Mouse (Mus musculus) hindbrain, embryonic 12.5 days (tissue): ENCODE results near the gene Slc3a2. TPM values are rescaled to one million over a fixed set of nuclear protein-coding genes. Genes with fewer than 3 reads are reported as not detected.
A peak's percentile ranks its signal among the peaks of the same experiment; 100 is the strongest.

Experiments used
- ATAC-seq: fragments of 200-750 bp; cut with Nextera tagmentation; 2 replicates; pipeline ENCODE4 v1.8.0; 2017; ENCODE audit warnings: moderate TSS enrichment; ENCODE audit not compliant: low FRiP score
- H3K27ac ChIP-seq: fragments of 300-500 bp; sonication (generic); 2 replicates; pipeline ENCODE4 v1.5.1; 2016; ENCODE audit warnings: mild to moderate bottlenecking
- H3K27me3 ChIP-seq: fragments of 300-500 bp; sonication (generic); 2 replicates; pipeline ENCODE4 v1.6.1; 2016; ENCODE audit warnings: mild to moderate bottlenecking
- H3K36me3 ChIP-seq: fragments of 300-500 bp; sonication (generic); 2 replicates; pipeline ENCODE4 v1.6.1; 2016; ENCODE audit warnings: mild to moderate bottlenecking
- H3K4me1 ChIP-seq: fragments of 300-500 bp; sonication (generic); 2 replicates; pipeline ENCODE4 v1.6.1; 2016
- H3K4me2 ChIP-seq: fragments of 300-500 bp; sonication (generic); replicated peaks from 2 replicates; pipeline ENCODE4 v1.6.1; 2016; ENCODE audit warnings: mild to moderate bottlenecking
- H3K4me3 ChIP-seq: fragments of 300-500 bp; sonication (generic); 2 replicates; pipeline ENCODE4 v1.5.1; 2016; ENCODE audit warnings: mild to moderate bottlenecking
- H3K9ac ChIP-seq: fragments of 300-500 bp; sonication (generic); 2 replicates; pipeline ENCODE4 v1.6.1; 2016; ENCODE audit warnings: mild to moderate bottlenecking, moderate library complexity
- H3K9me3 ChIP-seq: fragments of 300-500 bp; sonication (generic); replicated peaks from 2 replicates; pipeline ENCODE4 v1.6.1; 2016; ENCODE audit warnings: mild to moderate bottlenecking
- WGBS: fragments of 180-500 bp; shearing (Covaris S2); methylation state at CpG from one replicate; pipeline ENCODE4 v1.1.7; 2016; 5-methylcytosine and 5-hydroxymethylcytosine counted together
- microRNA-seq: library from miRNA; unstranded; fragments of <30 nt; microRNA quantifications from one replicate; pipeline ENCODE4, GENCODE M21; 2017
- polyA plus RNA-seq: library from polyadenylated mRNA; unstranded; fragments of >200 nt; fragmentation: Nextera tagmentation; extraction: Ambion mirVana; gene quantifications from 2 replicates; pipeline ENCODE4 v1.2.1, GENCODE M21; 2016

The Slc3a2 gene
- polyA plus RNA-seq, 1 experiment from 2014 or later, result 126 TPM

GRCm38 (mm10) chr19:8665746-8666145 is 57.4 kb downstream of the Slc3a2 start:
- no peaks in the 10 kb centered on the region for H3K36me3 ChIP-seq
- no peak overlapping the region for H3K4me2 ChIP-seq
- H3K9ac ChIP-seq, result no peak overlapping the region
- H3K27ac ChIP-seq, result no peak overlapping the region
- H3K27me3 ChIP-seq, result peaks cover 17% of the 10 kb centered on the region
- no peak for ATAC-seq
- WGBS, result 52% methylated on average over 5 of the region's 5 CpGs
- no peak overlapping the region for H3K4me3 ChIP-seq
- no peaks in the 10 kb centered on the region for H3K9me3 ChIP-seq
- H3K4me1 ChIP-seq, result peaks cover 14% of the 10 kb centered on the region

GRCm38 (mm10) chr19:8664859-8665258 is 58.3 kb downstream of the Slc3a2 start:
- H3K36me3 ChIP-seq, result no peaks in the 10 kb centered on the region
- no peak overlapping the region for H3K4me2 ChIP-seq
- peaks cover 14% of the 10 kb centered on the region for H3K4me1 ChIP-seq
- no peak overlapping the region for H3K9ac ChIP-seq
- WGBS, result 86% methylated on average over 3 of the region's 3 CpGs
- H3K9me3 ChIP-seq, result no peaks in the 10 kb centered on the region
- ATAC-seq, result no peak
- peaks cover 17% of the 10 kb centered on the region for H3K27me3 ChIP-seq
- no peak overlapping the region for H3K27ac ChIP-seq
- H3K4me3 ChIP-seq, result no peak overlapping the region

- no peaks in the 10 kb centered on the region for H3K36me3 ChIP-seq
- H3K4me3 ChIP-seq, result no peak overlapping the region
- 0 out of 2 replicates have a peak overlapping the region, but pooled peaks have one; percentile 17 for H3K4me2 ChIP-seq
- H3K4me1 ChIP-seq, result peaks cover 14% of the 10 kb centered on the region
- no peaks in the 10 kb centered on the region for H3K9me3 ChIP-seq
- no peak overlapping the region for H3K9ac ChIP-seq
- 39% methylated on average over 9 of the region's 10 CpGs for WGBS
- no peak overlapping the region for H3K27ac ChIP-seq
- ATAC-seq, result no peak
- H3K27me3 ChIP-seq, result peaks cover 17% of the 10 kb centered on the region
Measured at GRCm38 (mm10) chr19:8663911-8664421, 59.2 kb downstream of the Slc3a2 start.

- Histone ChIP-seq H3K9me3 (no peaks in the 10 kb centered on the region), H3K36me3 (no peaks in the 10 kb centered on the region), H3K27me3 (peaks cover 17% of the 10 kb centered on the region), H3K9ac (no peak within 1 kb of the TSS), H3K27ac (no peak within 1 kb of the TSS), H3K4me2 (peak within 1 kb of the TSS; percentile 83), H3K4me1 (peaks cover 14% of the 10 kb centered on the region), H3K4me3 (no peak within 1 kb of the TSS)
- WGBS, result 73% methylated on average over 9 of the region's 9 CpGs
- no peak for ATAC-seq
Measured at GRCm38 (mm10) chr19:8663360-8663839, 59.8 kb downstream of the Slc3a2 start, which contains the start of gene Chrm1. Gene Chrm1 (plus strand): TSS chr19:8663789.

- Histone ChIP-seq H3K36me3 (no peaks in the 10 kb centered on the region), H3K4me1 (peaks cover 14% of the 10 kb centered on the region)
Measured at GRCm38 (mm10) chr19:8662337-8662736, 60.8 kb downstream of the Slc3a2 start.

GRCm38 (mm10) chr19:8661821-8662307 is 61.3 kb downstream of the Slc3a2 start:
- peak overlapping the region; percentile 44 for H3K4me3 ChIP-seq
- H3K27ac ChIP-seq, result no peak overlapping the region
- 2% methylated on average over 35 of the region's 35 CpGs for WGBS
- no peaks in the 10 kb centered on the region for H3K9me3 ChIP-seq
- H3K36me3 ChIP-seq, result no peaks in the 10 kb centered on the region
- H3K9ac ChIP-seq, result peak overlapping the region; percentile 70
- peaks cover 14% of the 10 kb centered on the region for H3K4me1 ChIP-seq
- H3K4me2 ChIP-seq, result peak overlapping the region; percentile 83
- peak; percentile 59 for ATAC-seq
- peaks cover 17% of the 10 kb centered on the region for H3K27me3 ChIP-seq

More at GRCm38 (mm10) chr19:8662337-8662736, 60.8 kb downstream of the Slc3a2 start:
- peaks cover 17% of the 10 kb centered on the region for H3K27me3 ChIP-seq
- peak; percentile 51 for ATAC-seq
- WGBS, result 5% methylated on average over 11 of the region's 11 CpGs
- H3K9ac ChIP-seq, result peak overlapping the region; percentile 70
- H3K9me3 ChIP-seq, result no peaks in the 10 kb centered on the region
- H3K4me2 ChIP-seq, result peak overlapping the region; percentile 83
- no peak overlapping the region for H3K27ac ChIP-seq
- peak overlapping the region; percentile 44 for H3K4me3 ChIP-seq

Small RNAs within 50 kb of the gene (microRNA-seq; reads per million reads assigned to microRNA genes)
- not detected for gene Mir6992

Other genes starting within 250 kb of the Slc3a2 start
- 0.89 and 0.93 TPM in 2 replicates for gene Slc22a8, start 132.1 kb downstream of the Slc3a2 start, polyA plus RNA-seq
- 3.3 and 3.7 TPM in 2 replicates for gene Slc22a6, start 105.3 kb downstream of the Slc3a2 start, polyA plus RNA-seq
- gene Chrm1, start 59.6 kb downstream of the Slc3a2 start, polyA plus RNA-seq, result 0.61 and 0.94 TPM in 2 replicates
- gene Wdr74, start 12.5 kb upstream of the Slc3a2 start, polyA plus RNA-seq, result 72.6 and 73.3 TPM in 2 replicates
- 2.4 and 4.5 TPM in 2 replicates for gene 1700092M07Rik, start 17.3 kb upstream of the Slc3a2 start, polyA plus RNA-seq
- gene Stx5a, start 18.0 kb upstream of the Slc3a2 start, polyA plus RNA-seq, result 128 and 132 TPM in 2 replicates
- gene Nxf1, start 33.7 kb upstream of the Slc3a2 start, polyA plus RNA-seq, result 190 and 196 TPM in 2 replicates
- gene Tmem223, start 47.6 kb upstream of the Slc3a2 start, polyA plus RNA-seq, result 189 and 213 TPM in 2 replicates
- gene Tmem179b, start 51.1 kb upstream of the Slc3a2 start, polyA plus RNA-seq, result 36.9 and 39.7 TPM in 2 replicates
- 31.8 and 32.4 TPM in 2 replicates for gene Taf6l, start 63.0 kb upstream of the Slc3a2 start, polyA plus RNA-seq
- gene Polr2g, start 75.2 kb upstream of the Slc3a2 start, polyA plus RNA-seq, result 146 and 149 TPM in 2 replicates
- 6.5 and 7.4 TPM in 2 replicates for gene Zbtb3, start 79.2 kb upstream of the Slc3a2 start, polyA plus RNA-seq
- 55.6 and 61.4 TPM in 2 replicates for gene Ttc9c, start 96.0 kb upstream of the Slc3a2 start, polyA plus RNA-seq
- 6.2 and 6.8 TPM in 2 replicates for gene Hnrnpul2, start 96.6 kb upstream of the Slc3a2 start, polyA plus RNA-seq
- not detected in 2 replicates for gene AC129217.1, start 106.4 kb upstream of the Slc3a2 start, polyA plus RNA-seq
- gene Bscl2, start 114.1 kb upstream of the Slc3a2 start, polyA plus RNA-seq, result 65.8 and 66.1 TPM in 2 replicates
- gene Gng3, start 115.8 kb upstream of the Slc3a2 start, polyA plus RNA-seq, result 171 and 176 TPM in 2 replicates
- 0.49 and 0.82 TPM in 2 replicates for gene Lrrn4cl, start 127.4 kb upstream of the Slc3a2 start, polyA plus RNA-seq
- 166 and 175 TPM in 2 replicates for gene Ubxn1, start 148.1 kb upstream of the Slc3a2 start, polyA plus RNA-seq
- 62.1 and 64.7 TPM in 2 replicates for gene Uqcc3, start 157.6 kb upstream of the Slc3a2 start, polyA plus RNA-seq
- gene Lbhd1, start 160.4 kb upstream of the Slc3a2 start, polyA plus RNA-seq, result 69.0 and 69.5 TPM in 2 replicates
- not detected in 2 replicates for gene Gm49403, start 160.6 kb upstream of the Slc3a2 start, polyA plus RNA-seq
- 74.3 and 87.4 TPM in 2 replicates for gene 1810009A15Rik, start 165.5 kb upstream of the Slc3a2 start, polyA plus RNA-seq
- gene Gm49416, start 165.6 kb upstream of the Slc3a2 start, polyA plus RNA-seq, result not detected in 2 replicates
- gene Ints5, start 169.6 kb upstream of the Slc3a2 start, polyA plus RNA-seq, result 43.4 and 45.2 TPM in 2 replicates
- gene Ganab, start 174.7 kb upstream of the Slc3a2 start, polyA plus RNA-seq, result 114 and 118 TPM in 2 replicates
- gene B3gat3, start 197.0 kb upstream of the Slc3a2 start, polyA plus RNA-seq, result 79.6 and 82.8 TPM in 2 replicates
- gene Rom1, start 206.0 kb upstream of the Slc3a2 start, polyA plus RNA-seq, result 1.8 and 3.2 TPM in 2 replicates
- gene Eml3, start 206.2 kb upstream of the Slc3a2 start, polyA plus RNA-seq, result 17.0 and 17.1 TPM in 2 replicates
- gene Mta2, start 218.5 kb upstream of the Slc3a2 start, polyA plus RNA-seq, result 174 and 185 TPM in 2 replicates
- gene Tut1, start 230.5 kb upstream of the Slc3a2 start, polyA plus RNA-seq, result 32.3 and 35.7 TPM in 2 replicates
- 352 and 372 TPM in 2 replicates for gene Eef1g, start 243.7 kb upstream of the Slc3a2 start, polyA plus RNA-seq